Mouse (Mus musculus) C2C12 (cell line): ENCODE measurements around the gene Dpf3. TPM values are rescaled to one million over a fixed set of nuclear protein-coding genes. Genes with fewer than 3 reads are reported as not detected.

Experiments
- H3K27me3 ChIP-seq: one replicate; pipeline ENCODE4 v1.6.1; 2011; ENCODE audit not compliant: control insufficient read depth, insufficient read depth, insufficient read length
- H3K36me3 ChIP-seq: one replicate; pipeline ENCODE4 v1.6.1; 2011; ENCODE audit not compliant: control insufficient read depth, insufficient read depth
- H3K4me3 ChIP-seq: one replicate; pipeline ENCODE4 v1.5.1; 2011; ENCODE audit warnings: mild to moderate bottlenecking, control low read depth; ENCODE audit not compliant: poor library complexity, insufficient read depth, severe bottlenecking
- H3K79me2 ChIP-seq: one replicate; pipeline ENCODE4 v1.6.1; 2011; ENCODE audit not compliant: control insufficient read depth, insufficient read depth
- H3K79me3 ChIP-seq: one replicate; pipeline ENCODE4 v1.6.1; 2011; ENCODE audit warnings: low read depth, control low read depth
- H3ac ChIP-seq: one replicate; pipeline ENCODE3; 2011; ENCODE audit warnings: low read depth; ENCODE audit not compliant: control insufficient read depth, insufficient read length
- CEBPB ChIP-seq: IDR thresholded peaks from one replicate; pipeline ENCODE4 v1.6.1; 2011; ENCODE audit warnings: low read depth, mild to moderate bottlenecking, control low read depth, moderate library complexity
- CTCF ChIP-seq: IDR thresholded peaks from one replicate; pipeline ENCODE4 v1.5.1; 2011; ENCODE audit not compliant: control insufficient read depth, insufficient read depth, insufficient read length
- FOSL1 ChIP-seq: IDR thresholded peaks from one replicate; pipeline ENCODE4 v1.8.0; 2011; ENCODE audit warnings: mild to moderate bottlenecking, low read length; ENCODE audit not compliant: poor library complexity, insufficient read depth, severe bottlenecking
- MAX ChIP-seq: IDR thresholded peaks from one replicate; pipeline ENCODE4 v1.6.1; 2011; ENCODE audit warnings: mild to moderate bottlenecking, control low read depth
- MYOD1 ChIP-seq: IDR thresholded peaks from one replicate; pipeline ENCODE4 v1.6.1; 2011; ENCODE audit warnings: low read depth; ENCODE audit not compliant: control insufficient read depth, insufficient read length
- MYOG ChIP-seq: IDR thresholded peaks from one replicate; pipeline ENCODE4 v1.6.1; 2011; ENCODE audit not compliant: control insufficient read depth, insufficient read length; ENCODE audit errors: extremely low read depth
- USF1 ChIP-seq: IDR thresholded peaks from one replicate; pipeline ENCODE4 v1.6.1; 2011; ENCODE audit warnings: low read depth, mild to moderate bottlenecking, control low read depth, moderate library complexity
- long read RNA-seq, 2 experiments: library from polyadenylated mRNA; unstranded; transcript quantifications; one replicate each; pipeline ENCODE4 v2.0.0; 2019 to 2020
- polyA plus RNA-seq: library from polyadenylated mRNA; unstranded; fragments of >200 nt; fragmentation: generic; extraction: Trizol; gene quantifications from one replicate; pipeline ENCODE4 v1.2.1, GENCODE M21; 2012; ENCODE audit warnings: missing spikeins

Gene Dpf3
- polyA plus RNA-seq: 0.25 TPM
- long read RNA-seq, experiment 1: 0 reads
- long read RNA-seq, experiment 2, partial matches to known transcripts: 0 of 1 reads
- long read RNA-seq, experiment 2, other reads (novel, unspliced or antisense): 0 of 1 reads

DNA sequence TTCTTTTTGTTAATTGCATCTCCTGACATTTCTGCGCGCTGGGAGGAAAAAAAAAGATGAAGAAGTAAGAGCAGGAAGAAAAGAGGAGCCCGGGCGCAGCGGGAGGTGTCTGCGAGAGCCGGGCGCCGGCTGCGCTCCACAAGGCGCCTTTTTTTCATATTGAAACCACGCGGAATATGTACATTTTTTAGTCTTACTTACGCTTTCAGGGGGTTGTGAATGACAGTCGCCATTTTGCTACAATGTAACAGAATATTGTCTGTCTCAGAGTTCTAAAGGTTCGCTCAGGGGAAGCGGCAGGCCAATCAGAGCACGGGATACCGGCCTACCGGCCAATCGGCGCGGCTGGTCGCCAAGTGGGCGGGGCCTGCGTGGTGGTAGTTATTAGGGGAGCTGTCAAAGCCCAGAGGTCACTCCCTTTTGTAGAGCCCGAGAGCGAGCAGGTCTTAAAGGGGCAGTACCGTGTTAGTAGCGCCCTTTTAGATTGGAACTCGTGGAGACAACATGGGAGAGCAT, at the start of gene Dpf3:
Gene Dpf3 (minus strand): TSS at position 241 of the 516 bp plus-strand sequence.
- no peaks in the 10 kb centered on the region for H3K36me3 ChIP-seq
- TF ChIP-seq CEBPB (no peak), USF1 (no peak), MYOG (no peak), MAX (peak; percentile 23), CTCF (no peak)
- H3K79me3 ChIP-seq: no peaks in the 10 kb centered on the region
- peaks cover 28% of the 10 kb centered on the region for H3K27me3 ChIP-seq
- H3K4me3 ChIP-seq: peak within 1 kb of the TSS; percentile 41
- H3ac ChIP-seq: peak within 1 kb of the TSS; percentile 70
- no peaks in the 10 kb centered on the region for H3K79me2 ChIP-seq

DNA sequence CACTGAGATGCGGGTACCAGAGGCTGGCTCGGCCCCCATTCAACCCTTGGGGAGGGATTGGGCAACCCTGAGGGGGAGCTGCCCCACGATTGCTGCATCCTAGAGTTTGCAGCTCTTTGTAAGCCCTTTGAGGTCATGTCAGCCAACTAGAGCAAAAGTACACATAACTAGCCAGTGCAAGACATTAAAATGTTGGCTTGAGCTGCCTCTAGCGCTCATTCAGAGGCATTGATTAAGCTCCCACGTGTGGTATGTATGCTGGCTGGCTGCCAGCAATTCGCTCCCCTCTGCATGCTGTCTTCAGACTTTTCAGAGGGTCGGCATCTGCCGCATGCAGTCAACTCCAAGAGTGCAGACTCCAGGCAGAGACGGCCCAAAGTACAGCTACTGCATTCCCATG, 48.5 kb upstream of the Dpf3 start:
- no peak overlapping the region for H3K4me3 ChIP-seq
- H3K79me3 ChIP-seq: no peaks in the 10 kb centered on the region
- peaks cover 24% of the 10 kb centered on the region for H3K36me3 ChIP-seq
- TF ChIP-seq CTCF (no peak), MYOD1 (no peak), FOSL1 (no peak), MYOG (no peak), MAX (no peak), CEBPB (no peak), USF1 (no peak)
- no peaks in the 10 kb centered on the region for H3K27me3 ChIP-seq
- H3ac ChIP-seq: no peak overlapping the region
- no peaks in the 10 kb centered on the region for H3K79me2 ChIP-seq

- Histone ChIP-seq H3K79me3 (no peaks in the 10 kb centered on the region), H3K4me3 (no peak overlapping the region), H3K36me3 (peaks cover 18% of the 10 kb centered on the region), H3ac (no peak overlapping the region), H3K79me2 (no peaks in the 10 kb centered on the region), H3K27me3 (no peaks in the 10 kb centered on the region)
- TF ChIP-seq USF1: no peak
- TF ChIP-seq MAX: no peak
These were observed 47.9 kb upstream of the Dpf3 start for GRCm38 (mm10) chr12:83535428-83535827.

DNA sequence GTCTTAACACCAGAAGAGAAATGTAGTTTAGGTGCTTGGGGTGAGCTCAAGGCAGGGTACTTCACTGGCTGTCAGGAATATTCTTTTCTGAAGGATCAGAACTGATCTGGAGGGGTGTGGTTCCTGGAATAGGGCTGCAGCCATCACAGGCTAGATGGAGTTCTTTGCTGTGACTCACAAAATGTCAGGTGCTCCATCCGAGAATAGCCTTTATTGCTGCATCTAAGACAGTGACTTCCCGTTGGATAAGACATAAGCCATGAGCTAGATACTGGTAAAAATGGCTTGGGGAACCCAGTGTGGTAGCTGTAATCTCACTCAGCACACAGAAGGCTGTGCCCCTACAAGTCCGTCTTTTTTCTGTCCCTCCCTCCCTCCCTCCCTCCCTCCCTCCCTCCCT, 46.7 kb upstream of the Dpf3 start:
- H3ac ChIP-seq: no peak overlapping the region
- H3K79me2 ChIP-seq: no peaks in the 10 kb centered on the region
- H3K36me3 ChIP-seq: peaks cover 6% of the 10 kb centered on the region
- H3K79me3 ChIP-seq: no peaks in the 10 kb centered on the region
- TF ChIP-seq USF1: no peak
- no peak for TF ChIP-seq FOSL1
- no peak for TF ChIP-seq MYOD1
- TF ChIP-seq CEBPB: no peak
- no peak for TF ChIP-seq MYOG
- no peak for TF ChIP-seq CTCF
- TF ChIP-seq MAX: no peak
- H3K4me3 ChIP-seq: no peak overlapping the region
- H3K27me3 ChIP-seq: no peaks in the 10 kb centered on the region

- no peaks in the 10 kb centered on the region for H3K79me2 ChIP-seq
- no peaks in the 10 kb centered on the region for H3K79me3 ChIP-seq
- peaks cover 5% of the 10 kb centered on the region for H3K36me3 ChIP-seq
- H3K4me3 ChIP-seq: no peak overlapping the region
- no peaks in the 10 kb centered on the region for H3K27me3 ChIP-seq
- TF ChIP-seq FOSL1: no peak
- no peak for TF ChIP-seq CEBPB
- TF ChIP-seq MYOG: no peak
- TF ChIP-seq CTCF: no peak
- TF ChIP-seq USF1: no peak
- TF ChIP-seq MAX: no peak
- no peak for TF ChIP-seq MYOD1
- H3ac ChIP-seq: no peak overlapping the region
These were observed 45.5 kb upstream of the Dpf3 start for GRCm38 (mm10) chr12:83532966-83533365.

DNA sequence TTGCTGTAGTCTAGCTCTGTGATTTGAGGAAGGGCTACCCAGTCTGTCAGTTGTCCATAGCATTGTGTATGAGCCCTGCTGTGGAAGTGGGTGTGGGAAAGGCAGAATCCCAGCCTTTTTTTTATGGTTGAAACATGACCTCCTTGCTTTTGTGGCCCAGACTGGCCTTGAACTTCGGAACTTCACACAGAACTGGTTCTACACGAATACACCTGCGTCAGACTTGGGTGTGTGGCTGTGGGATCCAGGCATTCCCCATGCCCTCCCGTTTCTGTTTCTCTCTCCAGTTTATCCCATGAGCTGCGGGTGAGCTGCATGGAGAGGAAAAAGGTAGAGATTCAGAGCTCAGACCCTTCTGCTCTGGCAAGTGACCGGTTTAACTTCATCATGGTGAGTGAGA, 44.5 kb upstream of the Dpf3 start:
- Histone ChIP-seq H3K27me3 (no peaks in the 10 kb centered on the region), H3K79me2 (no peaks in the 10 kb centered on the region), H3K79me3 (no peaks in the 10 kb centered on the region), H3K4me3 (no peak overlapping the region), H3K36me3 (no peaks in the 10 kb centered on the region), H3ac (no peak overlapping the region)
- no peak for TF ChIP-seq FOSL1
- no peak for TF ChIP-seq MYOG
- no peak for TF ChIP-seq USF1
- TF ChIP-seq MAX: no peak
- no peak for TF ChIP-seq MYOD1
- TF ChIP-seq CTCF: no peak
- TF ChIP-seq CEBPB: no peak
